Mouse (Mus musculus) c-Kit-positive CD71-negative TER-119-negative erythroid progenitor cells, embryonic 14.5 days (primary cell): ENCODE measurements around the gene Gm42906.

ENCODE experiments used
- DNase-seq: peaks from one replicate; pipeline ENCODE4 v3.0.0-alpha.2; 2013; ENCODE audit warnings: low read depth

The Gm42906 gene

DNA sequence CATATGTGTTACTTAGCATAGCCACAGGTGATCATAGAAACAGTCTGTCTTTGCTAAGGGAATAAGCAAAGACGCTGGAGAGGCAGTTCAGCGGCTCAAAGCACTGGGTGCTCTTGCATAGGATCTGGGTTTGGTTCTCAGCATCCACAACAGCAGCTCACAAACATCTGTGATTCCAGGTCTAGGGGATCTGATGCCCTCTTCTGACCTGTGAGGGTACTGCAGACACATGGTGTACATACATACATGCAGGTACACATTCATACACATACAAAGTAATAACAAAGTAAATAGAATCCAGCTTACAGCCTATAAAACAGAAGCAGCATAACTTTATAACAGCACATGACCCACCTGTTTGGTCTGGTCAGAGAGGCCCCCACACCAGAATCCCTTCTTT, 366.0 kb downstream of the Gm42906 start:
- DNase-seq = no peak

DNA sequence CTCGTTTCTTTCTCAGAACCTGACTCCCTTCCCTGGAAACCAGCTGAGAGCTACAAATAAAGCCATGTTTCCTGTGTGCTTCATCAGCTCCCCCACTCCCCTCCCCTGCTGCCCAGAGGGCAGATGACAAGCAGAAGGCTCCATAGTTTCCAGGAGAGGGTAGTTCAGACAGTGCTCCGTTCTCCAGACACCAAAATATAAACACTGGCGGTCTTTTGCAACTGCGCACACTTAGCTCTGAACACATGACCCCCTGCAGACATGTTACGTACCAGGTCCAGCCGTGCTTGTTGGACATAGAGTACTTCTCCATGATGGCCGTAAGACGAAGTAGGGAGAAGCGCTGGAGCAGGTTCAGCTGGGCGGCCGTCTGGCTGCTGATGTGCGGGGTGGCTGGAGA, 367.5 kb downstream of the Gm42906 start:
- DNase-seq = no peak

DNA sequence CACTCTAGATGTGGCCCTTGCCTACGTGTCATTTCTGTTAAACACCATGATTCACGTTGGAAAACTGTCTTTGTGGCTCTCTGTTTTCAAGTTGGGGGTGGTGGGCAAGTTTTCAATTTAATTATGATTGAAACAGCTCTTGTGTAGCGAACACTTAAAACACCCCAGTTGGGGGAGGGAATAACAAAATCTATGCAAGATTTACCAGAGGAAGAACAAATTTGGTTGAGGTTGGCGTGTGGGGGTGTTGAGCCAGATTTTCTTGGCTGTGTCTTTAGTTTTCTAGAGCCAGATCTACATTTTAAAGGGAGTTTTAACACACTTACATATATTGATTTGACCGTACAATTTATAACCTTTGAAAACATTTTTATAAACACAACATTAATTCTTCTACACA, 368.2 kb downstream of the Gm42906 start:
- DNase-seq = no peak

DNA sequence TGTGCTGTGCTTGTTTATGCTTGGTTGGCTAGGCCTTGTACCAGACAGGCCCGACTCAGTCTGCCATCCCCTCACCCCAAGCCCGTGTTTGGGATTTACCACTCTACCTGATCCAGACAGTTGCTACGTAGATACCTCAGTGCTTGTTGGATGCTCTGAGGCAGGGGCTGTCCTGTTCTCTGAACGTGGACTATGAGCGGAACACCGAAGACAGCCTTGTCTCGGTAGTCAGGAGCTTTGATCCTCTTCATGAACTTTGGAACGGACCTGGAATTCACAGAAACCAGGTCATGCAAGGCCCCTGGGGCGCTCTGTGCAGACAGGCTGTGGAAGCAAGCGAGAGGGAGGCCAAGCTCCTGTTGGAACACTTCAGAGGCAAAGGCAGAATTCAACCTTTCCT, 368.6 kb downstream of the Gm42906 start:
- DNase-seq = no peak

DNA sequence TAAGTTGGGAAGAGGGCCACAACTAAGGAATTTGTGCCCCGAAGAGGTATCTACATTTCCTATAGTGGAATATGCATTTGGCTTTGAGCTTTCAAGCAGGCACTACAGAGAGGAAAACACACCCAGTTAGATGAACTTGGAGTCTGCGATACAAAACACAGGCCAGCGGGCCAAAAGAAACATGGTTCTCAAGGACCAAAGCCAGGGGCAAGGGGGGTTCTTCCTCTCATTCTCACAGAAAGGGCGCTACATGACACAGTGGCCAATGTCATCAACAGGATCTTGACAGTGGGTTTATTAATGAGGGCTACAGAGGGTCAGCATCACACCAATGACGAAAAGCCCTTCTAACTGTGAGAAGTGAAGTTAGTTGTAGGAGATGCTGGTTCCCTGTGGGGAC, 370.2 kb downstream of the Gm42906 start:
- DNase-seq = no peak

DNA sequence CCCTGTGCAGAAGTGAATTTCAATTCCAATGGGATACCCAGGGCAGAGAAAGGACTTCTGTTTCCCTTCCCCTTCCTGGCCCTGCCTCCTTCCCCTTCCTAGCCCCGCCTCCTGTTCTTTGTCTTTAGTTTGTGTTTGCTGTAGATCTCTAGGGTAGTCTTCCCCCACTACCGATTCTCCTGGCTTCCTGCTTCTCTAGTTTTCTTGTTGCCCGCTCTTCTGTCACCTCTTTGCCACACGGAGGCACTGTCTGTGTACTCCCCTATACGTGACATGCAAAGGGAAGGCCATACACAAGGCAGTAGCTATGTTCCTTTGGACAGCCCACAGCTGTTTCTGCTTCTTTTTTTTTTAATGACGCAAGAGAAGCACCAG, 371.1 kb downstream of the Gm42906 start:
- DNase-seq = peak; percentile 16

DNA sequence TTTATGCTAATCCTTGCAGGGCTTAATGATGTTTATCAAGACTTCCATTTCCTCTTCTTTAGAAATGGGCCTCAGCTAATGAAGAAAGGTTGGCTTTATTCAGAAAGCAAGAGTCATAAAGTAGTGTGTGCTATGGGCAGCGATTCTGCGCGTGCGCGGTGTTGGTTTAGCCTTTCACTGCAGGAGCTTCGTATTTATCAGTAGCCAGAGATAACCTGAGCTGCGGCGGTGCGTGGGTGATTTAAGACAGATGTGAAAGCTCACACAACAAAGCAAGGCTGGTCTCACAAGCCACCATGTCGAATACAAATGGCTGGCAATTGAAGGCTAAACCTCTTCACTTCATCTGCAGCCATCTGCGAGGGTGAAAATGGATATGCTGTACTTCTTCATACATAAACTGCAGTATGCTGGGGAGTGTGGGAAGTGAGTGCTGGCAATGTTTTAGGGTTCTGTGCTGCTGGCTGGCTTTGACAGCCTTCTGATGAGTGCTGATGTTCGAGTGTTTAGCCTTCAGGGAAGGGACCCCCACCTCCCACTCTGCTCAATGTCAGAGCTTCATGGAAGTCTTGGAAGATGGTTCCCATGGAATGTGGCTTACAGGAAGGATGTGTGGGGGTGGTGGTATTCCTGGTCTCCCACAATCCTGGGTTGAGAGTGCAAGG, 371.6 kb downstream of the Gm42906 start:
- no peak for DNase-seq

DNA sequence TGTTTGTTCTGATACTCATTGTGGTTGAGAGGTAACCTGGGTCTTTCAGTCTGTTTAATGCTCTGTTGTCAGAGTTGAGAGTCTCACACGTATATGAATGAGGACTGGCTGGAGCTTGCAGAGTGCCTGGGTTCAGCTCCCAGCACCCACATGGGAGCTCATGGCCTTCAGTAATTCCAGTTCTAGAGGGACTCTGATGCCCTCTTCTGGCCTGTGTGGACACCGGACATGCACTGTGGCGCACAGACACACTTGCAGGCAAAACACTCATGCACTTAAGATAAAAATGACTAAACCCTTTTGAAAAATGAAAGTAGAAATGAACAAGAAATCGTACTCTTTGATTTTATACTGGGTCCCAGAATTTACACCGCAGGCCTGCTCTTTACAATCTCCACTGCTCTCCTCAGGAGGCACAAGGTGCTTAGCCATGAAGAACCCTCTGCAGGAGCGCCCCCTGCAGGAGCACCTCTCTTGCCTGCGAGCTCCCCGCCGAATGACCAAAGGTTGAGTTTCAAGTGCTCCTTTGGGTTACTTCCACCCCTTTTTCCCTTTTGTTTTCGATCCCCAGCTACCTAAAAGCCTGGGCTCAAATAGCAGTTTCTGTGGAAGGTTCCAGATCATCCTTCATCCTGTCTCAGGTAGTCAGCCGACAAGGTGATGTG, 372.4 kb downstream of the Gm42906 start:
- no peak for DNase-seq

DNA sequence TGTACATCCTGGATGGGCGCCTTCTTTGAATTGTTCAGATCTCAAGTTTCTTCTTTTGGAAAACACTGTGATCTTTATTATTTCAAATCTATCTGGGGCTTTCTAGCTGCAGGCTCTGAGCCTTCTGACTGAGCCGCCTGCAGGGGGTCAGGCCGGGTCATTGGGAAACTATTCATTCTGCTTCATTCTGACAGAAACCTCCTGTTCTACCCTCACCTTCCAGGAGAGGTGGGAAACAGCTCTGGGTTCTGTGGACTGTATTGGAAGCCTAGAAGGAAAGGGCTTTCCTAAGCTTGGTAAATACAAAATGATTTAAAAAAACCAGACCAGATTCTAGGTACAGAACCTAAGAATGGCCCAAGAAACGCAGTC, 373.2 kb downstream of the Gm42906 start:
- DNase-seq = no peak

DNA sequence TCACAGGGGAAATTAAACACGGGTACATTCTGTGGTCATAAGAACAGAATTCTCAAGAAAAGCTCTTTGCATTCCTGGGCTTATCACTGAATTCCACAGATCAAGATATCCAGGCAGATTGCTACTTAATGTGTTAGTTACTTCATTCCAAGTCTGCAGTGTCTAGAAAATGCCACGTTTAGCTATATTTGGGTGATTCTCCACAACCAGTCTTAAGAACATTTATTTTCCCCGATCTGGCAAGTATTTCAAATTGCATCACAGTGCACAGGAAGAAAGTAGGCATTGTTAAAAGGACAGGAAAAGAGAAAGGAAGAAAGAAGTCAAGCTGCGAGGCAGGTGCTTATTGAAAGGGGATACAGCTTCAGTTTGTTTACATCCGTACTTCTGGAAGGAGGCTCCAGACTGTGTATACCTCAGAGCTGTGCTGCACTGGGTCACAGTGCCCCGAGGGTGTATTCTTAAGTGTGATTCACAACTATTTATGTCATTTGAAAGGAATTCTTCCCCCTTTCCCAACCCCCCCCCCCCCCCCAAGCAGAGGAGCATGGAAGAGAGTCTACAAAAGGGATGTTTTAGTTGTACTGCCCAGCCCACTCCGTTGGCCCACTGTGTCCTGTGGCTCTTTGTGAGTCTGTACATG, 373.7 kb downstream of the Gm42906 start:
- no peak for DNase-seq

DNA sequence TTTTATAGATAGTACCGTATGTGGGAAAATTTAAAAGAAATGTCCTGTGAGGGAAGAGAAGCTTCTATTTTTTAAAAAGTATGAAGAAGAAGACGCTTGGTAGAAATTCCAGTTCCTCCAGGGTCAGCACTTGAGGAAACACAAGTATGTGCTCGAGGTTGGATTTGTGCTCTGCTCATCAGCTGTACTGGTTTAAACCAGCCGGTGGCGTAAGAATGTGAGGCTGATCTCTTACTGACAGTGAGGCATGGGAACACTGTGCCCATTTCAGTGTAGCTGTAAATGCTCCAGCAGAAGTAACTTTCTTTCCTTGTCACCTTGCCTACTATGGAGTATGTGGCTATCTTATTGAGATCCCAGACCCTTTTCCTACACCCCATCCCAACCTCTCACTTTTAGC, 374.8 kb downstream of the Gm42906 start:
- no peak for DNase-seq

DNA sequence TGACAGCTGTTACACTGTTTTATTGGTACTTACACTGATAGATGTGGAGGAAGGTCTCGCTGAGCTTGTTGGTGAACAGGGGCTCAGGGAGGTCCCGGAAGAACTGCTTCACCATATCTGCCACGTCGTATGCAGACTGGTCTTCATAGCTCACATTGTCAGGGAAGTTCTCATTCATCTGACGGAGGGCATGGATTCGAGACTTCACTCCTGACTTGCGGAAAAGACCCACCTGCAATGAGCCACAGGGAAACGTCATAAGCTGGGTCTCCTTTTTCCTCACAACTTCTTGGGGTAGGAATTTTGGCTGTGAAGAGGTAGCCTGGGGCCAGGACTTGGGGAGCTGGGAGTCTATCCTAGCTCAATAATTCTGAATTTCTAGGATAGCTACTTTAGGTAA, 375.6 kb downstream of the Gm42906 start:
- no peak for DNase-seq

DNA sequence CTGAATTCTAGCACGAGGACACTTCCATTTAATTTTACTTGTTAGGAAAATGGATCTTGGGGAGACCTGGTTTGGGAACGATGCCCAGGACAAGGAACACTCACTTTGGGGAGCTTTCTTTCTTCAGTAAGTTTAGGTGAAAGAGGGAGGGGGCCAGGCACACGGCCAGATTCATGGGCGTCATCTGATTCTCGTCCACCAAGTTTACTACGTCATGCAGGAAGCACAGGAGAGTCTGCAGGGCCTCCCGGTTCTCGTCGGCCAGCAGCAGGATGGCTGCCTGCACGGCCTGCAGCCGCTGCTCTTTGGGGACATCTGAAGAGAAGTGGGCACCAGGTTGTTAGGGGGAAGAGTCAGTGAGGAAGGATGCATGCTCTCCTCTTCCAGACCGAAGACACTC, 380.5 kb downstream of the Gm42906 start:
- DNase-seq = no peak

DNA sequence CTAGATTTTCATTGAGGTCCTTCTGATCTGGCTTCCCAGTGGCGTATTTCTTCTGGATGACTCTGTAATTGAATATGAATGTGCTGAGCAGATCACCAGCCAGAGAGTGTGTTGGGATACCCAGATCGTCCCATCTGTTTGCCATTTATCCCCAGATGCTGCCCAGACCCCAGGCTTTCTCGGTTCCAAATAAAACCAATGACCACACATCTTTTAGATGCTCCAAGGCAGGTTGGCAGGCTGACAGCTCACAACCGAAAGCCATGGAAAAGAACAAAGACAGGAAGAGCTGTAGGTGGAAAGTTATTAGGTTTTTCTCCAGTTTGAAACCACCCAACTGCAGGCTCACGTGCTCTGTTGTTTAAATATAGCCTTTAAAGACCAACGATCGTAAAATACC, 381.0 kb downstream of the Gm42906 start:
- no peak for DNase-seq

DNA sequence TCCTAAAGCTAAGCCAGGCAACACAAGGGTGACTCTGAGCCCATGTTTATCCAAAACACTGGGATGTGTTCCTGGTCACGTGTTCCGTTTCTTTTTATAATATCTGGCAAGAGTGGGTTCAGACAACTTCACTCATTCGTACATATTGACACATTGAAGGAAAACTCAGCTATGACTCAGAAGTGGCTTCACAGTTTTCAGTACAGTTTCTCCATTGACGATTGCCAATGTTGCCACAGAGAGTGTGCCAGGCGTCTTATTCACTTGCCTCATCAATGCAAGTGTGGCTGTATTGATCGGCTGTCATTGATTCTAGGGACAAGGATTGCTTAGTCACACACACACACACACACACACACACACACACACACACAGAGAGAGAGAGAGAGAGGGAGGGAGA, 381.8 kb downstream of the Gm42906 start:
- no peak for DNase-seq

DNA sequence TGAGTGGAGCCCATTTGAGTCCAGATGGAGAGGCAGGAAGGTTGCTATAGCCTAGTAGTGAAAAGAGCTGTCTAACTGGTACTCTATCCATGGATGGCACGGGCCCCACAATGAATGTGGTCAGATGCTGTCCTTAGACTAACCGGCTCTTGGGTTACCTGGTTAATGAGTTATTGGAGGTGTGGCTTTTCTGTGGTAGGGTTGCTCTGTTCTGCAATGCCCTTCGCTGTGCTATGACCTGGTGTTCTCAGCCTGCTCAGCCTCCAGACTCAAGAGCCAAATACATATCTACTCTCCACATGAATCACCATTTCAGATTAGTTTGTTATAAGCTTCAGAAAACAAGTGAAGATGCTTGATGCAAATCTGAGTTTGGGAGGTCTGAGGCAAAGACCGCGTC, 385.1 kb downstream of the Gm42906 start:
- DNase-seq = no peak

DNA sequence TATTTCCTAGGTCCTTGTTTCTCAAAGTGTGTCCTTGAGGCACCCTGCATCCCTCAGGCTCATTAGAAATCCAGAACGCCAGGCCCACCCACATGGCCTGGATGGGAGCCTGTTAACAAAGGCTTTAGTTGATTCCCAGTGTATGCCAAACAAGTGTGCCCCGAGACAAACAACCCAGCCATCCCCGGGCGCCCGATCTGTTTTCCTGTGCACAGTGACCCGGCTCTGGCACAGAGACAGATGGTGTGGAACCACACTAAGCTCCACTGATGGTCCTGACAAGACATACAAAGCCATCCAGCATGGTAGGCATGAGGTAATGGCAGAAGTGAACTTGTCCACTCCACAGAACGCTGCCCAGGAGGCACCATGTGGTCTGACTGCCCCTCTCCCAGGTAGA, 390.1 kb downstream of the Gm42906 start:
- DNase-seq = no peak

DNA sequence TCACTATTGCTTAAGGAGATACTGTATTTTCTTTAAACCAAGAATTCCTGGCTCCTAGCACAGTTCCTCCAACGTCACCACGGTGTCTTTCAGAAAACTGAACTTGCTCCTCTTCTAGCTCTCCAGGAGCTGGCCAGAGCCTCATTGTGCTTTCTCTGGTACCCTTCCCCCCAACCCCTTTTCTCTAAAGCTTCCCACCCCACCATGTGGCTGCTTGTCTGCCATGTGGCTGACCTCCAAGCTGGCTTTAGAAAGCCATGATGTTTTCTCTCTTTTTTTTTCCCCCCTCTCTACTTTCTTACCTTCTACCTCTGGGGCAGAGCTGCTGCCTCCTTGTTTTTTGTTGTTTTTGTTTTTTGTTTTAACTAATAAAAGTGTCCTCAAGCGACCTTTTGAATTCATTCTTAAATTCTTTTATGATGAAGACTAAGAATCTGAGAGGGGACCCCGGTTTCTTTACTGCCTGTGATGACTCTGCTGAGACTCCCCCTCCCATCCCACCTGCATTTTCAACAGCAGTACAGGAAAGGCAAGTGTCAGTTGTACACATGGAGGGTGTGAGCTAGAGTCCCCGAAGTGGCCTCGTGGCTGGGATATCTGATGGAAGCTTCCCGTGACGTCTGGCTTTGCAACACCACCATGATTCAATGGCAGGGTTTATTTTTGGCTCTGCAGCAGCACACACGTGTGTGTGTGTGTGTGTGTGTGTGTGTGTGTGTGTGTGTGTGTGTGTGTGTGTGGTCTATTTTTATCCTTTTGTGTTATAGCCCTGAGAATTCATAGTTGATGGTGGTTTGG, 393.0 kb downstream of the Gm42906 start:
- no peak for DNase-seq

DNA sequence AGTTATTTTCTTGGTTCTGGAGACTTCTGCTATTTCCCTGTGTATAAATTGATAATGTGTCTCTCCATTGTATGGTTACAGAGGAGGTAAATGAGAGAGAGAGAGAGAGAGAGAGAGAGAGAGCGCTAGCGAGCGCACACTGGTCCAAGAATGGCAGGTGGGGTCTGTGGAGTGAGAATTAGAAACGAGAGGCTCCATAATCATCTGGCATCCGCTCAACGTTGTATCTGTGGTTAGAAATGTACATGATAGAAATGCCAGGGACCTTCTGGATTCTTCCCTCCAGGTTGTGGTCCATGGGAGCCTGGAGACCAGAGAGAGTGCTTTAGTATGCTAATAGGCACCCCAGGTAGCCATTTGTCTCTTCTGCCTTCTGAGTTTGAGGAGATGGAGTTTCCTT, 399.1 kb downstream of the Gm42906 start:
- no peak for DNase-seq

DNA sequence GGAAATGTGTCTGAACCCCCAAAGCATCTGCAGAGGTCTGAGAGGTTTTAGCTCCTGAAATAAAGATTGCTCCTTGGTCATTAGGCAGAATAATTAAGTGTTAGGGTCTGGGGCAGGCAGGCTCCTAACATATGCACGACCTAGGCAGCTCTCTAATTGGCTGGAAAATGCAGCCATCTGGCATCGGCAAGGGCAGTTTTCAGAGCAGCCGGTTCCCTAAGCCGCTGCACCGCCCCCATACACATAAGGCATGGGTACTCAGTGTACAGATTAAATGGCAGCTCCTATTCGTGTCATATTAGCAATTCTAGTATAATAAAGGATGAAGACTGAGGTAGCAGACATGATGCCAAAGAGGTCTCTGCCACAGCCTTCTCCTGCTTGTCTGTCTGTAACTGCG, 400.8 kb downstream of the Gm42906 start:
- no peak for DNase-seq

DNA sequence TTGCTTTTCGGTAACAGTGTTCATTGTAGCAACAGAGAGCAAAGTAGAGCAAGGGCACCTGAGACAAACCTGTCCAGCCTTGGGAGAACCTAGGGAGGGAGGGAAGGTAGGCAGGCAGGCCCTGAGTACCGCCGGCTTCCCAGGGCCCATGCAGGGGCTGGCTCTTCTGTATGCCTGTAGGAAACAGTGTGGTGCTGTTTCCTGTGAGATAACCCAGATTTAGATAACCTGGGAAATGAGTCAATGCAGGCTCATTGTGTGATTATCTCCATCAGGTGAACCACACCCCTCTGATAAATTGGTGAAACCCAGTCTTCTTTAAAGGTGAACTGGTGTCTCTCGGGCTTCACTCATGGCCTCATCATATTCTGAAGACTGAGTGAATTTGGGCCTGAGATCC, 401.9 kb downstream of the Gm42906 start:
- DNase-seq = no peak

DNA sequence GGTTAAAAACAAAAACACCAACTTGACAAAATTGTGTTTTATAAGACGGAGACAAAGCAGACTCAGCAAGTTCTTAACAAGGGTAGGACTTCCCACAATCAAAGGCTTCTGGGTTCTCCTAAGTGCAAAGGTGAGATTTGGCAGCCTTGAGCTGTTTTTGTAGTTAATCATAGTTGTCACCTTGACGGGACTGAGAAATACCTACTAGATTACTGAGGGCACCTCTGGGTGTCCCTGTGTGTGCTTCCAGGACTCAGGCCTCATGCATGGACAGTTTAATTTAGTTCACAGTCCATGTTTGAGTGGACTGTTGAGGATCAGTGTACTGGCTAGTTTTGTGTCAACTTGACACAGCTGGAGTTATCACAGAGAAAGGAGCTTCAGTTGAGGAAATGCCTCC, 403.5 kb downstream of the Gm42906 start:
- DNase-seq = no peak

DNA sequence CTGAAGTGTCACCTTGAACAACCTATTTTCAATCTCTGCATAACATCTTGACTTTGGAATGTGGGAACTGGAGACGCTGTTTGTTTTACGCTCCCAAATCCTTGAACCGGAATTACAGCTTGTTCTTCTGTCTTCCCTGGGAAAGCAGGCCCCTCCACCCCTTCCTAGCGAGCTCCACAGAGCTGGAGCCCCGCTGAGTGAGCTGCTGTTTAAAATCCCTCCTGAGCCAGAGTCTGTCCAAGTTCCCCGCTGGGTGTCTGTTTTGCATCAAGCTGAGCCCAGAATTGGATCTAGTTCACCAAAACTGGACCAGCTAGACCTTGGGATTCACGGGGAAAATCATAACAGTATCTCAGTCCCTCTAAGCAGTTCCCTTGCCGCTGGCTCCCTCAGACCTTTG, 404.5 kb downstream of the Gm42906 start:
- DNase-seq = no peak
